Mouse (Mus musculus): ENCODE data around the gene Ctdspl. TPM values are rescaled to one million over a fixed set of nuclear protein-coding genes. Genes with fewer than 3 reads are reported as not detected.

Gene Ctdspl
- polyA plus RNA-seq, 1 experiment from 2014 or later, result 10.4 TPM

DNA sequence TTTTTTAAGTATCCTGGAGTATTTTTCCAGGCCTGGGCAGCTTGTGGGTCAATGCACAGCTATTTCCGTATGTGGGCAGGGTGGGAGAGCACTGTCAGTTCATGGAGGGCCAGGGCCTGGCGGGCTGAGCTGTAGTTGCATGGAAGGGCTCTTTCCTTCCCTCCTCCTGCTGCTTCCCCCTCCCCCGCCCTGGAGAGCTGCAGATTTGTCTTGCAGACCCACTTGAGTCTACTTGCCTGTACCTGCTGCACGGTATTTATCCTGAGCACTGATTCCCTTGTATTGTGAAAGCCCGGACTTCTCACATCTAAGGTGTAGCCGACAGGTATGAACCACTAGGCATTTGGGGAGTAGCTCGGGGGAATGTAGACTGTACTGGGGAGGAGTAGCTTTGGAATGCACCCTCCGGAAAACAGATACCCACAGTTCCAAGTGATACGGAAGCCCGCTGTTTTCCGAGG is 49.0 kb downstream of the Ctdspl start:
- H3K4me3 ChIP-seq (ENCODE audit: control insufficient read depth in 1 of 2, insufficient read depth in 1 of 2, low read depth in 1 of 2, low read length in 2 of 2), result no peak overlapping the region
- H3K4me1 ChIP-seq (ENCODE audit: control insufficient read depth in 2 of 2, insufficient read depth in 2 of 2, low read length in 2 of 2), result peaks cover 37 to 49% of the 10 kb centered on the region in 2 experiments
- peak overlapping the region; percentile 7; the same call in 1 of the 2 replicates for H3K4me2 ChIP-seq (ENCODE audit: low read length)
- no peaks in the 10 kb centered on the region; the same call in 1 of the 2 replicates for H3K36me3 ChIP-seq (ENCODE audit: control insufficient read depth, insufficient read depth, low read length)
- H3K9me3 ChIP-seq (ENCODE audit: control insufficient read depth, low read length), result no peaks in the 10 kb centered on the region
- peak overlapping the region; percentile 4 to 73; a peak in 2 of 4 replicates for H3K27ac ChIP-seq (replicated peaks in 1 of 2; ENCODE audit: control insufficient read depth in 1 of 2, insufficient read depth in 1 of 2, low read depth in 2 of 2, low read length in 2 of 2)
- no peak for ATAC-seq (ENCODE audit: insufficient number of reproducible peaks, insufficient read depth, low FRiP score, low read depth)
- WGBS, result 27% methylated on average over 11 of the region's 11 CpGs
- H3K27me3 ChIP-seq (ENCODE audit: control insufficient read depth, insufficient read depth, low read length), result no peaks in the 10 kb centered on the region
- H3K9ac ChIP-seq (ENCODE audit: low read length), result no peak overlapping the region

GRCm38 (mm10) chr9:118975758-118976157 is 49.5 kb downstream of the Ctdspl start:
- no peaks in the 10 kb centered on the region for H3K27me3 ChIP-seq (ENCODE audit: control insufficient read depth, insufficient read depth, low read length)
- no peak overlapping the region for H3K4me3 ChIP-seq (ENCODE audit: control insufficient read depth in 1 of 2, insufficient read depth in 1 of 2, low read depth in 1 of 2, low read length in 2 of 2)
- H3K36me3 ChIP-seq (ENCODE audit: control insufficient read depth, insufficient read depth, low read length), result no peaks in the 10 kb centered on the region; the same call in 1 of the 2 replicates
- peak overlapping the region; percentile 4 to 73; a peak in 3 of 4 replicates for H3K27ac ChIP-seq (replicated peaks in 1 of 2; ENCODE audit: control insufficient read depth in 1 of 2, insufficient read depth in 1 of 2, low read depth in 2 of 2, low read length in 2 of 2)
- H3K4me1 ChIP-seq (ENCODE audit: control insufficient read depth in 2 of 2, insufficient read depth in 2 of 2, low read length in 2 of 2), result peaks cover 42 to 54% of the 10 kb centered on the region in 2 experiments
- H3K9ac ChIP-seq (ENCODE audit: low read length), result no peak overlapping the region
- H3K9me3 ChIP-seq (ENCODE audit: control insufficient read depth, low read length), result no peaks in the 10 kb centered on the region
- ATAC-seq (ENCODE audit: insufficient number of reproducible peaks, insufficient read depth, low FRiP score, low read depth), result no peak
- H3K4me2 ChIP-seq (ENCODE audit: low read length), result peak overlapping the region; percentile 7; the same call in 1 of the 2 replicates
- WGBS, result 46% methylated on average over 9 of the region's 9 CpGs

DNA sequence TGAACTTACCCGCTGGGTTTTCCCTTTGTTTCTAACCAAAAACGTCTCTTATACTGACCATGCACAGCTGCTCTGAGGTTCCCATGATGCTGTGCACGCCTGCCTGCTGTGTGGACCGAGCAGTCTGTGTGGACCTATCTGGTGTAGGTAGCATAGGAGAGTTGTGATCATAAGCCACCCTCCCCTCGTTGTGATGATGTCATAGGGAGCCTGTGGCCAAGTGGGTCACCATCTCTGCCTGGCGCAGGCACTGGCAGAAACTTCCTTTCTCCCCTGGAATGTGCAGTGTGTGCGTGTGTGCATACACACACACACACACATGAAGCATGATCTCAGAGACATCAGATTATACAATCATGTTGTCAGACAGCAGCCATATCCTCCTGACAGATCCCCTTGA is 50.3 kb downstream of the Ctdspl start:
- H3K9me3 ChIP-seq (ENCODE audit: control insufficient read depth, low read length), result no peaks in the 10 kb centered on the region
- H3K9ac ChIP-seq (ENCODE audit: low read length), result no peak overlapping the region
- no peak for ATAC-seq (ENCODE audit: insufficient number of reproducible peaks, insufficient read depth, low FRiP score, low read depth)
- H3K4me2 ChIP-seq (ENCODE audit: low read length), result no peak overlapping the region
- H3K4me3 ChIP-seq (ENCODE audit: control insufficient read depth in 1 of 2, insufficient read depth in 1 of 2, low read depth in 1 of 2, low read length in 2 of 2), result no peak overlapping the region
- H3K4me1 ChIP-seq (ENCODE audit: control insufficient read depth in 2 of 2, insufficient read depth in 2 of 2, low read length in 2 of 2), result peaks cover 48 to 62% of the 10 kb centered on the region in 2 experiments
- WGBS, result 67% methylated on average over 7 of the region's 7 CpGs
- H3K27me3 ChIP-seq (ENCODE audit: control insufficient read depth, insufficient read depth, low read length), result no peaks in the 10 kb centered on the region
- H3K36me3 ChIP-seq (ENCODE audit: control insufficient read depth, insufficient read depth, low read length), result no peaks in the 10 kb centered on the region
- H3K27ac ChIP-seq (replicated peaks in 1 of 2; ENCODE audit: control insufficient read depth in 1 of 2, insufficient read depth in 1 of 2, low read depth in 2 of 2, low read length in 2 of 2), result 0 out of 4 replicates have a peak overlapping the region, but pooled peaks of 1 of the 2 experiments have one; percentile 73

- Histone ChIP-seq H3K27ac (replicated peaks in 1 of 2; ENCODE audit: control insufficient read depth in 1 of 2, insufficient read depth in 1 of 2, low read depth in 2 of 2, low read length in 2 of 2) (no peak overlapping the region), H3K27me3 (ENCODE audit: control insufficient read depth, insufficient read depth, low read length) (no peaks in the 10 kb centered on the region), H3K4me2 (ENCODE audit: low read length) (no peak overlapping the region), H3K36me3 (ENCODE audit: control insufficient read depth, insufficient read depth, low read length) (no peaks in the 10 kb centered on the region), H3K9me3 (ENCODE audit: control insufficient read depth, low read length) (no peaks in the 10 kb centered on the region), H3K4me1 (ENCODE audit: control insufficient read depth in 2 of 2, insufficient read depth in 2 of 2, low read length in 2 of 2) (peaks cover 55 to 71% of the 10 kb centered on the region in 2 experiments), H3K4me3 (ENCODE audit: control insufficient read depth in 1 of 2, insufficient read depth in 1 of 2, low read depth in 1 of 2, low read length in 2 of 2) (no peak overlapping the region), H3K9ac (ENCODE audit: low read length) (no peak overlapping the region)
- ATAC-seq (ENCODE audit: insufficient number of reproducible peaks, insufficient read depth, low FRiP score, low read depth), result no peak
- WGBS, result 96% methylated on average over 7 of the region's 7 CpGs
Observed at GRCm38 (mm10) chr9:118977425-118977824, 51.2 kb downstream of the Ctdspl start.

DNA sequence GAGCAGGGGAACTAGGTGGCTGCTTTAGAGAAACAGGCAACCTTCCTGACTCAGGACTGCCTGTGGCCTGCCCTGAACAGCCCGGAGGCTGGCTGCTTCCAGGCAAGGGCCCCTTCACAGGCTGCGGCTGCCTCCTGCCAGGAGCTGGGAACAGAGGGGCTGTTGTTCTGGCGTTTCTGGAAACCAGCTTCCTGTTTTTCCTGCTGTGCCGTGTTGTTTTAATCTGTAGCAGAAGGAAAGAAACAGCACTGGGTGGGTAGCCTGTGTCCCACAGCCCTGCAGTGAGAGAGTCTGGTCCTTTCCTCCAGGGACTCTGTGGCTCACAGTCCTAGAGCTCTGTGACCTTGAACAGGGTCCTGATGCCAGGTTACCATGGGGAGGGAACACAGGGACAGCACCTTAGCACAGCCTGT is 54.2 kb downstream of the Ctdspl start:
- 5% methylated on average over 4 of the region's 4 CpGs for WGBS
- peak; percentile 65 for ATAC-seq (ENCODE audit: insufficient number of reproducible peaks, insufficient read depth, low FRiP score, low read depth)
- no peak overlapping the region for H3K4me3 ChIP-seq (ENCODE audit: control insufficient read depth in 1 of 2, insufficient read depth in 1 of 2, low read depth in 1 of 2, low read length in 2 of 2)

GRCm38 (mm10) chr9:118984650-118985432 is 58.6 kb downstream of the Ctdspl start:
- no peak overlapping the region for H3K9ac ChIP-seq (ENCODE audit: low read length)
- H3K27me3 ChIP-seq (ENCODE audit: control insufficient read depth, insufficient read depth, low read length), result no peaks in the 10 kb centered on the region
- H3K36me3 ChIP-seq (ENCODE audit: control insufficient read depth, insufficient read depth, low read length), result no peaks in the 10 kb centered on the region
- H3K9me3 ChIP-seq (ENCODE audit: control insufficient read depth, low read length), result no peaks in the 10 kb centered on the region
- no peak for ATAC-seq (ENCODE audit: insufficient number of reproducible peaks, insufficient read depth, low FRiP score, low read depth)
- WGBS, result 62% methylated on average over 15 of the region's 15 CpGs
- H3K27ac ChIP-seq (replicated peaks in 1 of 2; ENCODE audit: control insufficient read depth in 1 of 2, insufficient read depth in 1 of 2, low read depth in 2 of 2, low read length in 2 of 2), result no peak overlapping the region
- H3K4me2 ChIP-seq (ENCODE audit: low read length), result no peak overlapping the region
- H3K4me1 ChIP-seq (ENCODE audit: control insufficient read depth in 2 of 2, insufficient read depth in 2 of 2, low read length in 2 of 2), result peaks cover 44 to 56% of the 10 kb centered on the region in 2 experiments
- no peak overlapping the region for H3K4me3 ChIP-seq (ENCODE audit: control insufficient read depth in 1 of 2, insufficient read depth in 1 of 2, low read depth in 1 of 2, low read length in 2 of 2)

More for the DNA sequence above, 54.2 kb downstream of the Ctdspl start:
- peaks cover 48 to 60% of the 10 kb centered on the region in 2 experiments for H3K4me1 ChIP-seq (ENCODE audit: control insufficient read depth in 2 of 2, insufficient read depth in 2 of 2, low read length in 2 of 2)
- peak overlapping the region; percentile 54 for H3K9ac ChIP-seq (ENCODE audit: low read length)
- H3K27me3 ChIP-seq (ENCODE audit: control insufficient read depth, insufficient read depth, low read length), result no peaks in the 10 kb centered on the region
- H3K27ac ChIP-seq (replicated peaks in 1 of 2; ENCODE audit: control insufficient read depth in 1 of 2, insufficient read depth in 1 of 2, low read depth in 2 of 2, low read length in 2 of 2), result peak overlapping the region; percentile 74 to 84
- no peaks in the 10 kb centered on the region for H3K9me3 ChIP-seq (ENCODE audit: control insufficient read depth, low read length)
- peak overlapping the region; percentile 1; the same call in 1 of the 2 replicates for H3K4me2 ChIP-seq (ENCODE audit: low read length)
- no peaks in the 10 kb centered on the region for H3K36me3 ChIP-seq (ENCODE audit: control insufficient read depth, insufficient read depth, low read length)

GRCm38 (mm10) chr9:118986286-118986685 is 60.0 kb downstream of the Ctdspl start:
- Histone ChIP-seq H3K4me1 (ENCODE audit: control insufficient read depth in 2 of 2, insufficient read depth in 2 of 2, low read length in 2 of 2) (peaks cover 38 to 53% of the 10 kb centered on the region in 2 experiments), H3K36me3 (ENCODE audit: control insufficient read depth, insufficient read depth, low read length) (no peaks in the 10 kb centered on the region), H3K4me3 (ENCODE audit: control insufficient read depth in 1 of 2, insufficient read depth in 1 of 2, low read depth in 1 of 2, low read length in 2 of 2) (no peak overlapping the region), H3K27me3 (ENCODE audit: control insufficient read depth, insufficient read depth, low read length) (no peaks in the 10 kb centered on the region), H3K27ac (replicated peaks in 1 of 2; ENCODE audit: control insufficient read depth in 1 of 2, insufficient read depth in 1 of 2, low read depth in 2 of 2, low read length in 2 of 2) (no peak overlapping the region), H3K9ac (ENCODE audit: low read length) (no peak overlapping the region), H3K9me3 (ENCODE audit: control insufficient read depth, low read length) (no peaks in the 10 kb centered on the region), H3K4me2 (ENCODE audit: low read length) (no peak overlapping the region)
- no peak for ATAC-seq (ENCODE audit: insufficient number of reproducible peaks, insufficient read depth, low FRiP score, low read depth)
- 54% methylated on average over 11 of the region's 11 CpGs for WGBS

Data from heart, embryonic 14.5 days (tissue).